Mouse (Mus musculus) T-helper 17 cell (primary cell): ENCODE measurements at regions not wholly inside any gene's neighbourhood (a gene's known extent, or its start where the extent isn't known, plus 50 kb on each side); places are given as distances from the start of the nearest gene placed in this dataset.
"Not testable (repeated sequence)": the region's sequence is repeated elsewhere in the genome, so short reads cannot be mapped to it uniquely, and the experiment has no call there.

Experiments used
- in situ Hi-C, 2 experiments: fragments of 300-600 bp; cut with MboI, MseI; formaldehyde crosslinking; loops; 1 replicate in 1 of 2; 2 replicates in 1 of 2; pipeline ENCODE4 v1.15.1; 2025; ENCODE audit warnings: high pct_unique_total_duplicates in 2 of 2

DNA sequence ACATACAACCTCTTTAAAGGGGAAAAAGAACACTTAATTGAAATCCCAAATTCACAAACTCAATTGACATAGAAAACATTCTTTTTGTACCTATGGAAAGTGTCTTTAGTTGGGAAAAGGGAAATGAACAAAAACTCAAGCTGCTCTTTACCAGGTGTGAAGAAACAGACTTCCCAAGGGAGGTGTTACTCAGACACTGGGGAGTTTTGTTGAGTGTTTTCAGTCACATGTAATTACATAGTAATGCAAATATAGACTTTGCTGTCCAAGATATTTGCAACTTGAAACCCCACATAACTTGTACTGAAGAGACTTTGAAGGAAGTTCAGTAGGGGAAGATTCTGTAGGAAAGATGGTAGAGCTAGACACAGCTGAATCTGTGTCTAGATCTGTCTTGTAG, 547.7 kb upstream of the Zfp960 start:
- in situ Hi-C loops = loop anchor here (10.0 kb wide), 2 partner anchors 769 to 1159 kb away; no protein-coding TSS in a partner anchor

- in situ Hi-C loops = no loop called here
Measured at GRCm38 (mm10) chr17:16493951-16494350, 570.0 kb upstream of the Zfp960 start.

DNA sequence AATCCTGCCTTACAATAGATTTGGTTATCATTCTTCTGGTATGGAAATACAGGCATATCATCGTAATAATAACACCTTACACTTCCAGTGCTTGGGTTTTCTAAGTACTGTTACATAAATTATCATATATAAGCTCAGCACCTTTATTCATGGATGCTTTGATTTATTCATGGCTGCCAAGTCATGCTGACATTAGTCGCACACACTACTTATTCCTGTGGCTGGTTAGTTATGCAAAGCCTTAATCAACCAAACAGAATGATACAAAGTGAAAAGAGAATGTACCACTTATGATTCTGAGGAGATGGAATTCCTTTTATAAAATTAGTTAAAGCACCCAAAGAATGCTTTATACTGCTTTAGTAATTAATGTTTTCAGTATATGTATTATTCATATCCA, 570.4 kb upstream of the Zfp960 start:
- in situ Hi-C loops = no loop called here

DNA sequence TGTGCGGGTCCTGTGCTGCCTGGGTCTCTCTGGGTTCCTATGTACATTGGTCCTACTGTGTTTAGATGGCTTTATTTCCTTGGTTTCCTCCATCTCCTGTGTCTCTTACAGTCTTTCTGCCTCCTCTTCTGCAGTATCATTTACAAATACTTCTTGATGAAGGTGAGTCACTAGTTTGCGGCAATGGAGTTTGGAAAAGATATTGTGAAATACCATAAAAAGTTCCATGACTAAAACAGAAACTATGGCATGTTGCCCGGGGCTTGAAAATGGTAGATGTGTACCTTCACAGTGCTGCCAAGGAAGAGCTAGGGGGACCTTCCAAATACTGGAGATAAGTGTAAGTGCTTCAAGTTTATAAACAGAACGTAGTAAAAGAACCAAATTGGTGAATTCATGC, 571.4 kb upstream of the Zfp960 start:
- in situ Hi-C loops = no loop called here

- in situ Hi-C loops = no loop called here
Measured at GRCm38 (mm10) chr17:16486355-16486754, 577.6 kb upstream of the Zfp960 start.

- in situ Hi-C loops = no loop called here
Measured at GRCm38 (mm10) chr17:16483976-16484375, 579.9 kb upstream of the Zfp960 start.

- in situ Hi-C loops = no loop called here
Measured at GRCm38 (mm10) chr17:16481722-16482121, 582.2 kb upstream of the Zfp960 start.

- in situ Hi-C loops = no loop called here
Measured at GRCm38 (mm10) chr17:16480579-16480978, 583.3 kb upstream of the Zfp960 start.

GRCm38 (mm10) chr17:16461208-16461607, 602.7 kb upstream of the Zfp960 start:
- in situ Hi-C loops = no loop called here

DNA sequence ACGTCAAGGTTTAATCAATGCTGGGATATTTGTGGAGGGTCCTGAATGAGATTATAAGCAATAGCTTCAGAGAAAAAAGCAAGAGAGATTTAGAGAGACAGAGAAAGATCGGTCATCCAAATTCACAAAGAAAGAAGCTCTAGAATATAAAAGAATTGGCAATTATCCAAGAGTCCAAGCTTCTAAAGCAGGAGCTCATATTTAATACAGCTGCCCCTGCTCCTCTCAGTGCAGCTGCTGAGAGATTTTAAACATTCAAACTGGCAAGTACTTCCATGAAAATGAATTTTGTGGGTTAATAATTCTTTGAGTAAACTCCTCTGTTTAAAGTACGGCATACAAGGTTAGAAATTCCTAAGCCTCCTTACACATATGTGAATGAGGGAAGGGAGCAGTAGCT, 610.8 kb upstream of the Zfp960 start:
- in situ Hi-C loops = no loop called here

DNA sequence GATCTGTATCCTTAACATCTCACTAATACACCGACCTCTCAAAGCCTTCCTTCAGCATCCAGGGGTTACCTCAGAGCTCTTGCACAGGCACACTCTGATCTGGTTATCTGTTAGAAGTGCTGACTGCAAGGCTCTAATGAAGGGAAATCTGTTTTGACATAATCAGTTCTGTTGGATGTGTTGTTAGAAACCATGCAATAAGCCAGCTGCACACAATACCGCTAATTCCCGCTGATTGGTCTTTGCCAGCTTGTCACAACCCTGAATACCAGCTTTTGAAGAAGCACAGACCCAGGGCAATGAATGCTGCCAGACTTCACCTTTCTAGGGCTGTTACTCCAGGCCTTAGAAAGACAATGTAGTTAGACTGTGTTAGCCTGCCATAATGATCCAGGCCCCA, 613.7 kb upstream of the Rgmb start:
- in situ Hi-C loops = no loop called here

DNA sequence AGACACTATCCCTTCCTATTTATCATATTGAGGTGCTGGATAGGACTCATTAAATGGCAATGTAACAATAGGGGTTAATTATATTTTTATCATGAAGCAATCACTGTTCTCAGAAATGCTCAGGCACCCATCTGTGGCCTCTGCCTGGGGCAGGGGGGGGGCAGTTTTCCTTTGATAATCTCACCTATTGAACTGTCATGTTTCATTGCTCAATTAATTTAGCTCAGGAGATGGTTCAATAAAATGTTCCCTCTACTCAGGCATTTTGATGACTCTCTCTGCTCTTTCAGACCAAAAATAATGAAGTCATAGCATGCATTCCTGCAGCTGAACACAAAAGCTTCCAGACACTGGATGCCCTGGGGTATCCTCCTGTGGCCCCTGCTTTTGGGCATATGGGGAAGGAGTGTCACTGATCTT, 564.4 kb upstream of the Rgmb start:
- in situ Hi-C loops = loop anchor here in 1 of 2 experiments (5.0 kb wide), 1 partner anchor 37 kb away; no protein-coding TSS in a partner anchor

GRCm38 (mm10) chr17:16374855-16375221, 544.0 kb upstream of the Rgmb start:
- in situ Hi-C loops = not testable (repeated sequence)

GRCm38 (mm10) chr17:16374119-16374854, 543.4 kb upstream of the Rgmb start:
- in situ Hi-C loops = not testable (repeated sequence)

GRCm38 (mm10) chr17:16372976-16373375, 542.1 kb upstream of the Rgmb start:
- in situ Hi-C loops = no loop called here

GRCm38 (mm10) chr17:16344061-16344460, 513.2 kb upstream of the Rgmb start:
- in situ Hi-C loops = no loop called here

DNA sequence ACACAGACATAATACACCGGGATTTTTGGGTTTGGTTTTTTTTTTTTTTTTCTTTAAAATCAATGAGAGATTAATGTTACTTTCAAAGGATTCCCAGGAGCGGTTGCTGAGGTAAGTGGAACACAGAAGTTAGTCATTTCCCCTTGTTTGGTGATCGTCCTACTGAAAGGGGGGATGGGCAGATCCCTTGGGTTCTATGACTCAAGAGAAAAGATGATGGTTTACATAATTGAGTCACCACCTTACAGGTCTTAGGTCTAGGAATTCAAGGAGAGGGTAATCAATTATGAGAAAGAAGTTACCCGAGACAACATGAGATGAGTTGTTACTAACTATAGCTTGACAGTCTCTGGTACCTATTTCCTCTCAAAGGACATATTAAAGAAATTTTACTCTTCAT, 511.9 kb upstream of the Rgmb start:
- in situ Hi-C loops = no loop called here

GRCm38 (mm10) chr17:16339720-16340470, 509.1 kb upstream of the Rgmb start:
- in situ Hi-C loops = no loop called here

DNA sequence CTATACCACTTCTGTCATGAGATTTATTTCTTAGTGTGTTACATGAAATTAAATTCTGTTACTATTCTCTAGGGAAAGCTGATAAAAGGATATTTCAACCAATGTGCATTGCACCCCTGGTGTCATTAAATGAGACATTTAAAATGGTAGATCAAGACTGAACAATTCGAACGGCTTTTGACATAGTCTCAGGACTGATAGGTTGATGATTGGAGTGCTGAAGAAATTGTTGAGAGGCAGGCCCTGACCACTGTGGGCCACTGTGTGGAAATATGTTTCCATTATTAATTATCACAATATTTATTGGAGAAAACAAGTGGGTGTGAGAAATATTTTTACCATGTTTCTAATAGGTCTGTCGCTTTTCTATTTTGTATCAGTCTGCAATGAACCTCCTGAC, 481.1 kb upstream of the Rgmb start:
- in situ Hi-C loops = no loop called here

DNA sequence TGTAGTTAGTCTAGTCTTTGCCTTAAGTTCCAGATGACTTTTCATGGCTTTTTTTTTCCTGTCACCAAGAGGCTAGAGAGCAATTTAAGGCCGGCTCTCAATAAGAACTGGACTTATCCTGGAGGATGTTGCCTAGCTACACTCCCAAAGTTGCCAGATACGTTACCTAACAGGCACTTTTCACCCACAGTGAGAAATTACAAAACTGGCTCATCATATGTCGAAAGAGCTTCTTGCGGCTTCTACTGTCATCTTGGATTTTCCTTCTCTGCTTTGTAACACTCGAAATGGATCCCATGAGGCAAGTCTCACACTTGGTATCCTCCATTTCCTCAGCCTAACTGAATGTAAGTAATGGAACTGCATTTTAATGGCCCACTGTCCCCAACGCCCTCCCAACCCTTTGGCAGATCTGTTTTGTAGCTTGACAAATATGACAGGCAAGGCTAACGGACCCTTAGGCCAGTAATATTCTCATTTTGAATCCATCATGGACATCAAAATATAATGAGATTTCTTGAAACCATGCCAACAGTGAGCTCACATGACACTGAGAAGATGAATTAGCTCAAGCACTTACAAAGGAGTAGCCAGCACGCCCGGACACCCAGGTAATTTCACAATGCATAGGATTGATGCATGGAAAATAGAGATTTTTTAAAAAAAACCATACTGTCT, 480.5 kb upstream of the Rgmb start:
- in situ Hi-C loops = no loop called here

- in situ Hi-C loops = no loop called here
Measured at GRCm38 (mm10) chr17:16301776-16302175, 470.9 kb upstream of the Rgmb start.

DNA sequence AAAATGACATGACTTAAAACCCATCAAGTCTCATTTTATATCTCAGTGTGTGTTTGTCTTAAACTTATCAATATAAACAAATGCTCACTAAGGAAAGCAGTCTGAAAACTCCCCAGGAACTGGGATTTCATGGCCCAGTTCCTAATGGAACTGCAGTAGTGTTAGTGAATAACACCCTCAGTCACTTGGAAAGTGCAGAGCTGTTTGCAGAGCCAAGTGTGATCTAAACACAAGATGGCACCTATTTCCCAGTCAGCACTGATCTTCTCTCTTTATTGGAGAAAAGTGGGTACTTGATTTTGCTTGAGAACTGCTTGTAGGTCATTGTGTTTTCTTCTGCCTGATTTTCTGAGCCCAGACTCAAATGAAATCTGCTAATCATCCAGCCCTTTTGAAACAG, 467.7 kb upstream of the Rgmb start:
- in situ Hi-C loops = no loop called here
